Mouse (Mus musculus): Measurements from ENCODE around the gene Nap1l1.
A peak's percentile ranks its signal among the peaks of the same experiment; 100 is the strongest.

The Nap1l1 gene

DNA sequence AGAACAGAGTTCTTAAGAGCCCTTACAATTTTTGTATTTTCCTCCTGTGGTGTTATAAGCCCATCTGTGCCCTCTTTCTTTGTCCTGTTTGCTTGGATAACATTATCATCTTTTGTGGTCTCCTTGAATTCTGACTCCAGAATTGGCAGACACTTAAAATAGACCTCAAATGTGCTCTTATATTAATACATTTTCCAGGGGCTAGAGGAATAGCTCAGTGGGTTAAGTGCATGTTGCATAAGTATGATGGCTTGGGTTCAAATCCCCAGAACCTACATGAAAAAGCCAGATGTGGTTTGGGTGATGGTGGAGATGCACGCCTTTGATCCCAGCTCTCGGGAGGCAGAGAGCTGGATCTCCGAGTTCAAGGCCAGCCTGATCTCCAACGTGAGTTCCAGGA lies 71.3 kb downstream of the Nap1l1 start:
- peak; percentile 83 for DNase-seq (ENCODE audit: extremely low read depth, insufficient read length, low spot score)

DNA sequence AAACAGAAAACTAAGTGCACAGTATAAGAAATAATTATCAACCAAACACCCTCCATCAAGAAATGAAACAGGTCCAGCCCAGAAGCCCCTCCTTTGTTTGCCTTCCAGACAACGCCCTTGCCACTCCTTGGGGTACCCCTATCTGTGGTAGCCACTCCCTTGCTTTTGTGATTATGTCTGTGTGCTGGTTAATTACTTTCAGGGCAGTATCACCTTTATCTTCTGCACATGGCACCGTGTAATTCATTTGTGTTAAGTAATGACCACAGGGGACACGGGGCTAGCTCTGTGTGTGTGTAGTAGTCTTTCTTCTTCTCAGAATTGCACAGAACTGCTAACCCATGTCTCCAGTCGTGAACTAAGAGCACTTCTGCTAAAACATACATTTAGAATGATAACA lies 72.6 kb downstream of the Nap1l1 start:
- no peak for DNase-seq (ENCODE audit: extremely low read depth, insufficient read length, low spot score)

All from 3134 (cell line).